Mouse (Mus musculus): ENCODE measurements around the gene Cyth1. TPM values are rescaled to one million over a fixed set of nuclear protein-coding genes. Genes with fewer than 3 reads are reported as not detected.
A peak's percentile ranks its signal among the peaks of the same experiment; 100 is the strongest.

The Cyth1 gene
- total and polyA plus RNA-seq, 3 experiments = 13.2 to 13.6 TPM; not detected in 1

GRCm38 (mm10) chr11:118104001-118104400, 144.4 kb downstream of the Cyth1 start (continued):
- TF ChIP-seq SMC3 (IDR thresholded peaks at IDR 0.05; ENCODE audit: low read depth, low read length) = peak; percentile 93
- no peak for TF ChIP-seq RCOR1 (IDR thresholded peaks at IDR 0.05; ENCODE audit: low read depth, low read length)
- no peak for TF ChIP-seq ZMIZ1 (IDR thresholded peaks at IDR 0.05; ENCODE audit: low read depth, low read length)
- peak; percentile 96 to 100 (median 97) for TF ChIP-seq CTCF (IDR thresholded peaks at IDR 0.05 in 2 of 3, conservative IDR thresholded peaks at IDR 0.05 in 1 of 3; ENCODE audit: control insufficient read depth in 1 of 3, insufficient read depth in 1 of 3, low read depth in 2 of 3, low read length in 3 of 3, poor library complexity in 1 of 3, severe bottlenecking in 1 of 3)
- no peak for TF ChIP-seq POLR2AphosphoS5 (IDR thresholded peaks at IDR 0.05; ENCODE audit: borderline replicate concordance, low read depth, low read length)
- TF ChIP-seq USF1 (IDR thresholded peaks at IDR 0.05; ENCODE audit: low read depth, low read length) = no peak
- TF ChIP-seq HCFC1 (IDR thresholded peaks at IDR 0.05; ENCODE audit: low read depth, low read length) = no peak
- no peak for TF ChIP-seq GATA1 (IDR thresholded peaks at IDR 0.05; ENCODE audit: low read depth, low read length)
- TF ChIP-seq ZKSCAN1 (IDR thresholded peaks at IDR 0.05; ENCODE audit: low read depth, low read length) = no peak
- TF ChIP-seq GABPA (IDR thresholded peaks at IDR 0.05; ENCODE audit: low read depth, low read length) = no peak
- TF ChIP-seq MYB (IDR thresholded peaks at IDR 0.05; ENCODE audit: low read depth, low read length) = no peak
- TF ChIP-seq POLR2A (IDR thresholded peaks at IDR 0.05; ENCODE audit: control insufficient read depth in 1 of 2, insufficient read depth in 1 of 2, low read depth in 1 of 2, low read length in 2 of 2, poor library complexity in 1 of 2) = no peak
- no peak for TF ChIP-seq TCF12 (IDR thresholded peaks at IDR 0.05; ENCODE audit: low read depth, low read length)
- no peak for TF ChIP-seq JUND (IDR thresholded peaks at IDR 0.05; ENCODE audit: low read depth, low read length)

GRCm38 (mm10) chr11:118103383-118103782, 145.0 kb downstream of the Cyth1 start:
- Histone ChIP-seq H3K27me3 (ENCODE audit: control insufficient read depth in 1 of 2, insufficient read depth in 2 of 2, low read length in 2 of 2) (peaks cover 0 to 3% of the 10 kb centered on the region in 2 experiments; a peak in 2 of 4 replicates), H3K79me2 (ENCODE audit: control insufficient read depth, insufficient read depth, low read length, poor library complexity) (no peaks in the 10 kb centered on the region), H3K27ac (ENCODE audit: control insufficient read depth, low read depth, low read length) (no peak overlapping the region), H3K4me1 (ENCODE audit: control insufficient read depth in 1 of 2, insufficient read depth in 2 of 2, low read length in 2 of 2) (no peaks in the 10 kb centered on the region), H3K36me3 (ENCODE audit: control insufficient read depth in 1 of 2, insufficient read depth in 2 of 2, low read length in 2 of 2) (no peaks in the 10 kb centered on the region), H3K4me3 (ENCODE audit: control insufficient read depth in 1 of 2, insufficient read depth in 1 of 2, low read depth in 2 of 2, low read length in 2 of 2) (no peak overlapping the region), H3K9ac (ENCODE audit: control insufficient read depth, low read depth, low read length, poor library complexity, severe bottlenecking) (no peak overlapping the region), H3K9me3 (replicated peaks; ENCODE audit: insufficient read depth, low read length) (no peaks in the 10 kb centered on the region)
- TF ChIP-seq SIN3A (IDR thresholded peaks at IDR 0.05; ENCODE audit: low read length) (no peak), JUND (IDR thresholded peaks at IDR 0.05; ENCODE audit: low read depth, low read length) (no peak), SMC3 (IDR thresholded peaks at IDR 0.05; ENCODE audit: low read depth, low read length) (no peak), NELFE (IDR thresholded peaks at IDR 0.05; ENCODE audit: low read depth, low read length) (no peak), ELF1 (IDR thresholded peaks at IDR 0.05; ENCODE audit: low read depth, low read length) (no peak), MYB (IDR thresholded peaks at IDR 0.05; ENCODE audit: low read depth, low read length) (no peak), POLR2A (IDR thresholded peaks at IDR 0.05; ENCODE audit: control insufficient read depth in 1 of 2, insufficient read depth in 1 of 2, low read depth in 1 of 2, low read length in 2 of 2, poor library complexity in 1 of 2) (no peak), RCOR1 (IDR thresholded peaks at IDR 0.05; ENCODE audit: low read depth, low read length) (no peak), TBP (IDR thresholded peaks at IDR 0.05; ENCODE audit: low read depth, low read length) (no peak), ZKSCAN1 (IDR thresholded peaks at IDR 0.05; ENCODE audit: low read depth, low read length) (no peak), ZMIZ1 (IDR thresholded peaks at IDR 0.05; ENCODE audit: low read depth, low read length) (no peak), UBTF (IDR thresholded peaks at IDR 0.05; ENCODE audit: borderline replicate concordance, insufficient read depth, low read depth, low read length) (no peak), MXI1 (IDR thresholded peaks at IDR 0.05; ENCODE audit: low read depth, low read length) (no peak), HCFC1 (IDR thresholded peaks at IDR 0.05; ENCODE audit: low read depth, low read length) (no peak), MYC (IDR thresholded peaks at IDR 0.05; ENCODE audit: low read depth, low read length) (no peak), USF2 (IDR thresholded peaks at IDR 0.05; ENCODE audit: borderline replicate concordance in 1 of 2, insufficient read depth in 1 of 2, low read depth in 1 of 2, low read length in 2 of 2) (no peak)
- DNase-seq (ENCODE audit: low read depth, low spot score) = peak; percentile 8

Data from MEL (cell line).